Mouse (Mus musculus): Measurements from ENCODE around the gene Naa15.

DNA sequence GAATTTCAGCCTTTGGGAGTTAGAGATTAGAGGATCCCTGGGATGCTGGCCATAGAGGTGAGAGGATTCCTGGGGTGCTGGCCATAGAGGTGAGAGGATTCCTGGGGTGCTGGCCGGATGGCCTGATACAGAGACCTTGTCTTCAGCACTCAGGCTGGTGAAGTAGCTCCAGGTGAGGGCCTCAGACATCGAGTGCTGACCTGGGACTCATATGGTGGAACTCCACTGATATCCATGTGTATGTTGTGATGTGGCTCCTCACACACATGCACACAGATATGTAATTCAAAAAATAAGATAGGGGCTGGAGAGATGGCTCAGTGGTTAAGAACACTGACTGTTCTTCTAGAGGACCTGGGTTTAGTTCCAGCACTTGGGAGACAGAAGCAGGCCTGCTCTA, 64.9 kb downstream of the Naa15 start:
- TF ChIP-seq CTCF (conservative IDR thresholded peaks at IDR 0.05; ENCODE audit: insufficient read depth, insufficient read length, low read depth, low read length) (no peak), POLR2A (IDR thresholded peaks at IDR 0.05; ENCODE audit: low read depth, low read length) (no peak)
